Mouse (Mus musculus) lung, adult 2 months (tissue): ENCODE results near the gene Pnpla3. TPM values are rescaled to one million over a fixed set of nuclear protein-coding genes. Genes with fewer than 3 reads are reported as not detected.
A peak's percentile ranks its signal among the peaks of the same experiment; 100 is the strongest.

Source experiments
- DNase-seq: peaks from one replicate; pipeline ENCODE4 v3.0.0; 2022
- H3K4me1 ChIP-seq: fragments of 200-500 bp; 2 replicates; pipeline ENCODE4 v1.6.1; 2011; ENCODE audit warnings: low read length; ENCODE audit not compliant: control insufficient read depth, insufficient read depth
- H3K4me3 ChIP-seq: fragments of 200-500 bp; replicated peaks from 2 replicates; pipeline ENCODE3; 2011; ENCODE audit warnings: low read depth, mild to moderate bottlenecking, control low read depth, low read length; ENCODE audit errors: extremely low read depth
- CTCF ChIP-seq: fragments of 200-500 bp; IDR thresholded peaks from 2 replicates; pipeline ENCODE4 v1.5.1; 2011; ENCODE audit warnings: mild to moderate bottlenecking, low read length, control low read depth; ENCODE audit not compliant: insufficient read depth
- POLR2A ChIP-seq: fragments of 200-500 bp; IDR thresholded peaks from 2 replicates; pipeline ENCODE4 v1.6.1; 2011; ENCODE audit warnings: low read depth, mild to moderate bottlenecking, control low read depth, low read length, borderline replicate concordance; ENCODE audit errors: extremely low read depth
- WGBS: fragments of 180-500 bp; shearing (Covaris S2); methylation state at CpG from one replicate; pipeline ENCODE4 v1.1.7; 2018; 5-methylcytosine and 5-hydroxymethylcytosine counted together
- polyA plus RNA-seq: library from polyadenylated mRNA; depleted of rRNA; stranded (reverse); fragments of >200 nt; gene quantifications from 2 replicates; pipeline ENCODE4 v1.2.3, GENCODE M21; 2012

The Pnpla3 gene
- polyA plus RNA-seq, 1 experiment: 33.9 TPM

DNA sequence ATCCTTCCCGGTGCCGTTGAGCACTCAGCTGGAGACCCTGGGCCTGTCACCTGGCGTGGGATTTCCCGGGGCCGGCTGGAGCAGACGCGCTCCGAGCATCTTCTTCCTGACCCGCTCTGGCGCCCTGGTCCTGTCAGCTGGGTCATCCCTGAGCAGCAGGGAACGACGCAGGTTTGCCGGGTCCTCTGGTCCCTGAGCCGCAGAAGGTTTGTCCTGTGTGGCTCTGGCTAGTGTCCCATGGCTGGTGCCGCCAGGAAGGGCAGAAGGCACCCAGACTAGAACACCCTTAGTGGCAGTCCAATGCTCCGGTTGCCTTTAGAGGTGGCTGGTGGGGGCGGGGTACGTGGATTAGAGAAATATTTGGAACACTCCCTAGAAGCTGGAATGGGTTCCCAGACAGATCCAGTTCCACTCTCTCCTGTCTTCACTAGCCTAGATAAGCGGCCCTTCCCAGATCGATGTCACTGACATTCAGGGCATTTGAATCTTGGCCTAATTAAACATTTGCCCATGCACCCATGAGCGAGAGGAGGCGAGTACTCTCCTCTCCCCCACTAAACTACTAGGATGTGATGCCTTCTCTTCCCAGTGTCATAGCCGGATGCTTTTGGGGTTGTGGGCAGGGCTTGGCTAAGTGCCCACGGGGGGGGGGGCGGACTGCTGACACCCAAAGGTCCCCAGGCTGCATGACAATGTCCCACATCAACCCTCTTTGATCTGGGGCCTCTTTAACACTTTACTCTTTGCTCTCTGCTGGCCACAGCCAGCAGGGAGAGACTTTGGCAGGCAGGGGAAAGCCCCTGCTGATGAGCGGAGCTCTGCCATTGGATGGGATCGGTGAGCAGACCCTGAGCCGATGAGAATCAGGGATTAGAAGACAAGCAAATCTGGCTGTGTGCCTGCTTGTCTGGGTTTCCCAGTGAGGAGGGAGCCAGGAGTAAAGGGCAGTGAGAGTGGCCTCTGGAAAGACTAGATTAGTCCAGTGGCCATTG is 829 bp downstream of the Pnpla3 start:
- WGBS: 3% methylated on average over 28 of the region's 28 CpGs
- Histone ChIP-seq H3K4me1 (0 out of 2 replicates have a peak, but pooled peaks cover 3% of the 10 kb centered on the region), H3K4me3 (peak overlapping the region; percentile 47)
- no peak for DNase-seq
- TF ChIP-seq CTCF: no peak
- TF ChIP-seq POLR2A: no peak

DNA sequence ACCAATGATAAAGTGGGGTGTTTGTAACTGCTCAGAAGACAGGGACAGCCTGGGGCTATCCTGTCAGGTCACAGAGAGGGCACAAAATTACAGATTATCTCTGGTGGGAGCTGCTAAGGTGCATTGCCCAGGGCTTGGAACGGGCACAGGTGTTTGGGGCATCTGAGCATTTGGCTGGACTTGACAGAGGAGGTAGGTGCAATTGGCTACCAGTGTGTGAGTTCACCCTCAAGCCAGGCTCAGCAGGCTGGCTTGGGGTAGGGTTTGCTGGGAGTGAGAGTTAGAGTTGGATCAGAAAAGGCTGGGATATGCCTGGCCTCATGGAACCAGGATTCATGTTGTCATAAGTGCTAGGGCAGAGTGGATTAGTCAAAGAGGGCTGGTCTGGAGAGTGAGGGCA is 1.9 kb downstream of the Pnpla3 start:
- Histone ChIP-seq H3K4me1 (0 out of 2 replicates have a peak, but pooled peaks cover 3% of the 10 kb centered on the region), H3K4me3 (no peak overlapping the region)
- TF ChIP-seq POLR2A: no peak
- no peak for TF ChIP-seq CTCF
- no peak for DNase-seq
- WGBS: 68% methylated on average over 1 of the region's 1 CpGs

DNA sequence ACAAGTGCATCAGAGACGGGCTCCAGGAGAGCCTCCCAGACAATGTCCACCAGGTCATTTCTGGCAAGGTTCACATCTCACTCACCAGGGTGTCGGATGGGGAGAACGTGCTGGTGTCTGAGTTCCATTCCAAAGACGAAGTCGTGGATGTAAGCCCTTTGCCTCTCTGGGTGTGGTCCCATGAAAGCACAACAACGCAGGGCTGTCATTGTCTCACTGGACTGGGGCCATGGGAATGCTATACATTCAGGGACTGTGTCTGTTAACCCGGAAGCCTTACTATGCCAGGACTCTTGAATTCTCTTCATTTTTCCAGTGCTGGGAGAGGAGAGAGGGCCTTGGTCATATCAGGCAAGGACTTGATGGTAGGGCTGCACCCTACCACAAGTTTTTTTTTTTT is 3.5 kb downstream of the Pnpla3 start:
- H3K4me3 ChIP-seq: no peak overlapping the region
- H3K4me1 ChIP-seq: 0 out of 2 replicates have a peak, but pooled peaks cover 3% of the 10 kb centered on the region
- TF ChIP-seq POLR2A (no peak), CTCF (no peak)
- no peak for DNase-seq
- WGBS: 75% methylated on average over 7 of the region's 7 CpGs

DNA sequence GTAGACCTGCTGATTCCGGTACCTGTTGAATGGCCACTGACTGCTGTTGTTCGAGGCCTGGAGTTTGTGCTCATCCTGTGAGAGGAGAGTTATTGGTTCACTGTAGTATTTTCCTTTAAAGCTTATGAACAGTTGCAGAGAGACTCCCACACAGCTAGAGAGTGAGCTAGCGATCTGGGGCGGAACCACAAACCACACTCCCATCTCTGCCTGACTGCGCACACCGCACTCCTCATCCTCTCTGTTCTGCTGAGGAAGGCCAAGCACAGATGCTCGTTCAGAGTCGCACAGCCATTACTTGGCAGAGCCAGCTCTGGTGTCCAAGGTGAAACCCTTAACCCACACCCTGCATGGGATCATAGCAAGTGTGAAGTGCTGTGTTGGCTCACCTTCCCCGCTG is 11.1 kb downstream of the Pnpla3 start:
- DNase-seq: no peak
- TF ChIP-seq CTCF (no peak), POLR2A (no peak)
- Histone ChIP-seq H3K4me3 (no peak overlapping the region), H3K4me1 (no peaks in the 10 kb centered on the region)
- WGBS: 82% methylated on average over 9 of the region's 9 CpGs

DNA sequence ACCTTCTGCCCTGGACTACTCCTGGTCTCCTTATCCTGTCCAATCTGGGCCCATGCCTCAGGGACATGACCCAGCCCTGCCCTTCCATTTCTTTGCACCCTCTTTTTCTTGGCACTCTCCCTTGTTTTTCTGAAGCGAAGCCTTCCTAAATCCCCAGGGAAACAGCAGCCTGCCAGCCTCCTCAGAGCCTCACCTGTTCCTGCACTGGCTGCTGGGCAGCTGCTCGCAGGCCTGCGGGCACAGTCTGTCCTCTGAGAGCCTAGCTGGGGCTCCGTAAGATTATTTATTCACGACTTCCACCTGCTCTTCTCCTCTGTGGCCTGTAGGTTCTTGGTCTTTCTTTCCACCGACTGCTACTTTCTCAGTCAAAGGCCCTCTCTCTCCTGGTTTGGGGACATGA is 14.4 kb downstream of the Pnpla3 start:
- WGBS: 62% methylated on average over 6 of the region's 6 CpGs
- no peak overlapping the region for H3K4me3 ChIP-seq
- 0 out of 2 replicates have a peak, but pooled peaks cover 3% of the 10 kb centered on the region for H3K4me1 ChIP-seq
- no peak for DNase-seq
- TF ChIP-seq POLR2A (no peak), CTCF (no peak)

DNA sequence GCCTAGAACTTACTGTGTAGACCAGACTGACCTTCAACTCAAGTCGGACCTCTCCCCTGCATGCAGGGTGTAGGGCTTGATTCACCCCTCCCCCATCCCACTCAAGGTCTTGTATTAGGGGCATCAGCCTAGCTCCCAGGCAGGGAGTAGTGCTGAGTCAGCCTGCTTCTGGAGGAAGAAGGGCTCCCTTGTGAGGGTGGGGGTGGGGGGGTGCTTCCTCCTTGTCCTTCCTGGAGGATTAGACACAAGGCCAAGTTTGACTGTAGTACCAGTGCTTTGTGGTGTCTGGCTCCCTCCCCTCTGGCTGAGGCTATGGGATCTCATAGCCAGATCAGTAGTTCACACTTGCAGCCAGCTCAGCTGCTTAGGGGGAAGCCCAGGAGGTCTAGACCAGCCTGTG is 16.3 kb downstream of the Pnpla3 start:
- TF ChIP-seq POLR2A: no peak
- TF ChIP-seq CTCF: no peak
- Histone ChIP-seq H3K4me3 (no peak overlapping the region), H3K4me1 (0 out of 2 replicates have a peak, but pooled peaks cover 3% of the 10 kb centered on the region)
- DNase-seq: no peak
- WGBS: 19% methylated on average over 1 of the region's 1 CpGs

DNA sequence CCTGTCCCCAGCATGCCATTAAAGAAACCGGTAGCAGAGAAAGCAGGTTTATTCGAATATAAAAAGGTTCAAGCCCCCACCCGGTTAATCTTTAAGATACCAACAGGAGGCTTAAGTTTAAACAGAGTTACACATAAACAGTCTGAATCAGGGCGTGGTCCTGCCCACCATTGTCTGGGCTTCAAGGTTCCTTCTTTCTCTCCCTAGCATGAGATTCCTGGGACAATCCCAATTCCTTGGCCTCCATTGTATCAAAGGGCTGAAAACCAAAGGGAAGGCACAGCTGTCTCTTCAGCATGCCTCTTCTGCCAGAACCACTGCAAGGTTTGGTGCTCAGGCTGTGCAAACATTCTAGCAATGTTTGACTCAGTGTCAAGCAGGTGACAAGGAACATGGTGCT is 18.6 kb downstream of the Pnpla3 start:
- DNase-seq: no peak
- Histone ChIP-seq H3K4me3 (no peak overlapping the region), H3K4me1 (0 out of 2 replicates have a peak, but pooled peaks cover 3% of the 10 kb centered on the region)
- 46% methylated on average over 4 of the region's 4 CpGs for WGBS
- no peak for TF ChIP-seq POLR2A
- no peak for TF ChIP-seq CTCF

DNA sequence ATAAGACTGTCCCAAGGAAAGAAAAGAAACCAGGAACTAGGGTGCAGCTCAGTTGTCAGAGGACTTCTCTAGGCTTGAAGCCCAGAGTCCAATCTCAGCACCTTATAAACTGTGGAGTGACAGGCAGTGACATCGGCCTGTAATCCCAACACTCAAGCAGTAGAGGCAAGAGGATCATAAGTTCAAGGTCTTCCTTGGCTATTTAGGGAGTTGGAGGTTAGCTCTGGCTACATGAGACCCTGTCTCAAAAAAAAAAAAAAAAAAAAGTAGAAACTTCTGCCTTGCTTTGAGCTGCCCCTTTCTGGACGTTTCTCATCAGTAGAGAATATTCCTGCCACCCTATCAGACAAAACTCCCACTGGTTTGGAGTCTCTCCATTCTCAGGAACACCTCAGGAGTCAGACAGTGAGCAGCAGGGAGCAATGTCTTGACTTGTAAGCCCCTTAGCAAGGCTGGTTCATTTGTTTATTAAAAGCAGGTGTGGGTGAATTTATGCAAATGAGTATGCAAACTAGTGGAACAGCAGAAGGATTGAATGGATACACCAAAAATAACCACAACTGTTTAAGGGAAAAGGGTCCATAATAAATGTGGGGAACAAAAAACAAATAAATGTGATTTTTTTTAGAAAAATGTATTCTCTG is 21.4 kb downstream of the Pnpla3 start:
- Histone ChIP-seq H3K4me3 (no peak overlapping the region), H3K4me1 (peaks cover 5% of the 10 kb centered on the region; the same call in 1 of the 2 replicates)
- TF ChIP-seq CTCF (no peak), POLR2A (no peak)
- DNase-seq: no peak
- WGBS: 51% methylated on average over 2 of the region's 2 CpGs

DNA sequence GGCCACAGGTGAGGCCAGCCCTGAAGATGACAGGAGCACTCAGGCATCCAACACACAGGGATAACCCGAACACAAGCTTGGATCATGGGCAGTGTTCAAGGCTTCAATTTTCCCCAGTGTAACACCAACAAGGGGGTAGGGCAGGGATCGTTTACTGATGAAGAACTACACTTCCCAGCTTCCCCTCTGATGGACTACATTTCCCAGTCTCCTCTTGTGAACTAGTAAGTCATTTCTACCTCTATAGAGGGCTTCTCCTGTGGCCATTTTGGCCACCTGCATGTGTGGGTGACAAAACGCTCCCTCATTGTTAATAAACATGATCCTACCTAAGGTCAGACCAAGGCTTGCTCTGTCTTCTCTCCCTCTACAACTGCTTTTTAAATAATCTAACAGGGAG is 22.2 kb downstream of the Pnpla3 start:
- H3K4me1 ChIP-seq: peaks cover 3% of the 10 kb centered on the region; the same call in 1 of the 2 replicates
- TF ChIP-seq POLR2A (no peak), CTCF (no peak)
- WGBS: 45% methylated on average over 3 of the region's 3 CpGs
- no peak overlapping the region for H3K4me3 ChIP-seq
- DNase-seq: no peak
